Mouse (Mus musculus) cerebellum, adult 11-12 months (tissue): ENCODE data around the gene Pdzrn3.

Experiments
- DNase-seq: peaks from one replicate; pipeline ENCODE4 v3.0.0; 2022

The Pdzrn3 gene

GRCm38 (mm10) chr6:101366809-101367602 lies 10.7 kb downstream of the Pdzrn3 start:
- DNase-seq, result no peak

- DNase-seq, result no peak
These were observed 11.9 kb downstream of the Pdzrn3 start for GRCm38 (mm10) chr6:101365795-101366194.

DNA sequence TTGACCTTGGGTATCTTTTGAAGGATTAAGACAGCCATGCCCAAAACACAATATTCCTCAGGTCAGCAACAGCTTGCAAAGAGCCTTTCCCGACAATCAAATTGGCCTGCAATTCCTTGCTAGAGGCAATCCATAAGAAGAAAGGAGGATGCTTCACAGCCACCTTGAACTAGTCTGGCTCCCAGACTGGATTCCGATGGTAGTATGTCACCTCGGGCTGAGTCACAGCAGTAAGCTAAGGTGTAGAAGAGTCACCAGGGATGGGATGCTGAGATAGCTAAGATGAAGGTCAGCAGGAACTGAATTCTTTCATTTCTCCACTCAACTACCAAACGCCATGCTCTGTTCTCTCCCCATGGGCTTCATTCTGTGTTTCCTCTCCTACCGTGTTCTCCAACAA lies 13.8 kb downstream of the Pdzrn3 start:
- DNase-seq, result no peak

DNA sequence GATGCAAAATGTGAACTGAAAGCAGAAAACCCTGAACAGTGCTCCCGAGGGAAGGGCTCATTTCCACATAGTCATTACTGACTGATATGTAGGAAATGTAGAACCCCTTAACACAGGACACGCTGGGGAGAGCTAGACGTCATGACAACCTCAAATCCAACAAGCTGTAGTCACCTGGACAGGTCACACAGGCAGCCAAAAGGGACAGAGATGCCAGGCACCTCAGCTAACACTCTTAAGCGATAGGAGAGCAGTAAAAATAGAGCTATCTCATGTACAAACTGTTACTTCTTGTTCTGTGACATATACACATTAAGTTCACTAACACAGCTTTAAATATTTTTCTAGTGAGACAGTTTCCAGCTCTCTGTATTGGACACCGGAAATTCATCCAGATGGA lies 15.0 kb downstream of the Pdzrn3 start:
- no peak for DNase-seq

DNA sequence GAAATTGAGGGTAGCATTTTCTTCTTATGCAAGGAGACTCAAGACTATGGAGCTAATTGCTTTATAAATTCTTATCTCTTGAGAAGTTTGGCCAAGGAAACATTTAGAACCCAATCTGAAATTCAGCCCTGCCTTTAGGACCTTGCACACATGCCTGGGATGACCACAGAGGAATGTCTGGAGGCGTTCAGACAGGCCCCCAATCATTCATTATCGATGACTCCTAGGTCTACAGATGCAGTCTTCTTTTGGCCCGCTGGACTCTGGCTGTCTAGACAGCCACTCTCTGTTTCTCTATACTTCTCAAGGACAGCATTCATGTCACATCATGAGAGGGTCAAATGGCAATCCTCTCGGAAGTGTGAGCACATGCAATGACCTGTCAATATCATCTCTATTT lies 15.4 kb downstream of the Pdzrn3 start:
- DNase-seq, result no peak

DNA sequence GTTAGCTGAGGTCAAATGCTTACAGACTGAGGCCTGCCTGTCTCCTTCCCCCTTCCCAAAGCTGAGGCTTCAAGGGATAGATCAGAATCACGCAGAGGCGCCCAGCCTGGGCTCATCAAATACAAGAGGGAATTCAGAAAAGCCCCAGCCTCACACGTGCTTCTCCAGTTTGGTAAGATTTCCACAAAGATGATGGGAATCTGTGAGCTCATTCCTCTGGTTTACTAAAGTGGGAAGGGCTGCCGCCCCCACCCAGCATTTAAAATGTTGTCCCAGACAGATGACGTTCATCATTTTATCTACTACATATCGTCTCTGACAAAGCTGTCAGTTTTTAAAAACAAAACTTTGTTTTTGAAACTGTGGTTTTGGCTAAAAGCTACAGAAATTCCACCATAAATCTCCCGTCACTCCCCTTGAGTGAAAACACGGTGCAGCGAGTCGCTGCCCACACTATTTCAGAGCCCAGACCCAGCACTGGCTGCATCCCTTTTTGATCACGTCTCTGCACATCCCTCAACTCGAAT lies 17.4 kb downstream of the Pdzrn3 start:
- DNase-seq, result no peak

GRCm38 (mm10) chr6:101359646-101360045 lies 18.1 kb downstream of the Pdzrn3 start:
- DNase-seq, result no peak

- DNase-seq, result no peak
These were observed 22.8 kb downstream of the Pdzrn3 start for GRCm38 (mm10) chr6:101354887-101355286.

- DNase-seq, result no peak
These were observed 23.3 kb downstream of the Pdzrn3 start for GRCm38 (mm10) chr6:101354230-101354881.

- no peak for DNase-seq
These were observed 24.0 kb downstream of the Pdzrn3 start for GRCm38 (mm10) chr6:101353701-101354100.

GRCm38 (mm10) chr6:101352626-101353025 lies 25.1 kb downstream of the Pdzrn3 start:
- DNase-seq, result no peak

- DNase-seq, result no peak
These were observed 26.6 kb downstream of the Pdzrn3 start for GRCm38 (mm10) chr6:101351100-101351499.

GRCm38 (mm10) chr6:101350414-101350973 lies 27.2 kb downstream of the Pdzrn3 start:
- no peak for DNase-seq

DNA sequence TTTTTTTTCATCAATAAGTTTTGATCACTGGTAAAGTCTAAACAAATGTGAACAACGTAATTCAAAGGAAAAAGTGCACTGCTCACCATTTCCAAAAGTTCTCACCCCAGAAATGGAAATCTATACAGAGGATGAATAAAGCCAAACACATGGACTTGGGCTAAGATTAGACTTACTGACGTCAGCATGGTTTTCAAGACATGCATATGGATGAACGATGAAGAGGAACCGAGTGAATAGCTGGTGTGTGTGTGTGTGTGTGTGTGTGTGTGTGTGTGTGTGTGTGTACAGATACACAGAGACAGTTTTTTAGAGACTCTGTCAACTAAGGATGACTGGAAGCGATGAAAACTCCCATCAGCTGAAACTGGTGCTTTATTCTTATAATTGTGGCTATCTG lies 29.2 kb downstream of the Pdzrn3 start:
- no peak for DNase-seq

- DNase-seq, result no peak
These were observed 37.6 kb downstream of the Pdzrn3 start for GRCm38 (mm10) chr6:101340051-101340450.

- no peak for DNase-seq
These were observed 39.7 kb downstream of the Pdzrn3 start for GRCm38 (mm10) chr6:101337842-101338528.

DNA sequence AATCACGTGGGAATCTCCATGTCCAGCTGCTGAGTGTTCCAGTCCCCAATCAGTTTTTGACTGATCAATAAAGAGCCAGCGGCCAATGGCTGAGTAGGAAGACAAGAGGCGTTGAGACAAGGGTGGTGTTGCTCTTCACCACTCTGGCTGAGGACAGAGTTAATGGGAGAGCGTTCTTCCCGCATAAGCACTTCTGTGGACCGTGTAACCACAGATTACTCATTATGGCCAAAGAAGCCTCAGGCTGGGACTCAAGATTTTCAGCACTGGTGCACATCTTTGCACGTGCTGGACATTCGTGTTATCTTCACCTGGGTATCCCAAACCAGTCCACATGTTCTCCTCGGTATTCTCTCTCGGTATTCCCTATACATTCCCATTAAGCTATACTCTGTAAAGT lies 41.0 kb downstream of the Pdzrn3 start:
- DNase-seq, result no peak

GRCm38 (mm10) chr6:101335744-101336143 lies 42.0 kb downstream of the Pdzrn3 start:
- no peak for DNase-seq

DNA sequence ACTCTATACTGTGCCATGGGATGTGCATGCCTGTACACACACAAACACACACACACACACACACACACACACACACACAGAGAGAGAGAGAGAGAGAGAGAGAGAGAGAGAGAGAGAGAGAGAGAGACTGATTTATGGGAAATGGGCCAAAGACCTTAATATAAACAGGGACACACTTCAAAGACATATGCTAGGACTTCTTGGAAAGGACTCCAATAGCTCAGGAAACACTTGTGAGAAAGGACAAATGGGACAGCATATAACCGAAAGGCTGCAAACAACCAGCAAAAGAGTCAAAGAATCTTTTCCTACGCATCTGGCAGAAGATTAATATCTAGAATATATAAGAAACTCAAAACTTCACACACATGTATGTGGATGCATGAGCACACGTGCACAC lies 43.2 kb downstream of the Pdzrn3 start:
- DNase-seq, result no peak

DNA sequence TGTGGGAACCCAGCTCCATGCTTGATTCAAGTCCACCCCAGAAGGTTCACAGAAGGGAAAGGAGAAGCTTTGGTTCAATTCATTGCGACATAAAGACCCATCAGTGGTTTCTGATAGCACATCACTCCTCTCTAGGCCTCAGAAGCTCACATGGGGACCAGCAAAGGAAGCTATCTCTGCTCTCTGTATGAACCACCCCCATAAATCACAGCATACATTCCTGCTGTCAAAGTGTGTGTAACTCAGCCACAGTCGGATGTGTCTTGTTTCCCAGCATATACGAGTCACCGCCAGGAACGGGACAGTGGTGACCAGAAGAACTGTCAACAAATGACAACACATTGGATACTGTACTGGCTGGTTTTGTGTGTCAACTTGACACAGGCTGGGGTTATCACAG lies 47.3 kb downstream of the Pdzrn3 start:
- DNase-seq, result no peak

GRCm38 (mm10) chr6:101329499-101329898 lies 48.2 kb downstream of the Pdzrn3 start:
- DNase-seq, result no peak

DNA sequence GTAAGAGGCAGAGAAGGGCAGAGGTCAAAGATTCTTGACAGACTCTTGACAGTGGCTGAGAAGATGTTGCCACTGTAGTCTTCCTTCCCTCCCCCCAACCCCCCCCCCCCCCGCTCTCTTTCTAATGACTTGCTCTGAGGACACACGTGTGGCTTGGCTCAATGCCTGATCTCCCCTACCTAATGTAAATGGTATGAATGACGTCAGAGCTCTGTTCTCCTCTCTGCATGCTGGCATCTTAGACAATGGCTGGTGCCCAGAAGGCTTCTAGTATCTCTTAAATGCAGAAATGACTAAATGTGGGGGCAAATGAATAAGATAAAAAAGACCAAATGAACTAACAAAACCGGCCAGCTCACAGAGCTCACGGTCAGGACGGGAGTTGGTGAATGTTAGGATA lies 49.2 kb downstream of the Pdzrn3 start:
- DNase-seq, result no peak

DNA sequence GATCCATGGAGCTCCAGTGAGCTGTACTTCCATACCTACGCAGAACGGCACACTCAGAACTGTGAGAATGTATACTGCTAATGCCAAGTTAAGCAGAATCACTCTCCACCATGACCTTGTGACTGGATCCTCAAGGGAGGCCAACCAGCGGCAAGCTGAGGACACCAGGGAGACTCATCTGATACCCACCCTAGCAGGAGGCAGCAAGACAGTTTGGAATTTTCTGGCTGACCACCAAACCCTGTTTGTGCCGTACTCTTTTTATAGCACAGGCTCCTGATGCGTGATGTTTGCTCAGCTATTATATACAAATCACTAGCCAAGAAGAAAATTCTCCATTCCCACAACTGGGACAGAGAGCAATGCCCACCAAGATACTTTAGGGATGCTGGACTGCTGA lies 50.0 kb downstream of the Pdzrn3 start:
- DNase-seq, result no peak
